Mouse (Mus musculus) gastrocnemius, adult 2 months (tissue): ENCODE results near the gene Btnl6. TPM values are rescaled to one million over a fixed set of nuclear protein-coding genes. Genes with fewer than 3 reads are reported as not detected.

ENCODE experiments used
- DNase-seq: peaks from one replicate; pipeline ENCODE4 v3.0.0; 2022
- H3K27ac ChIP-seq: fragments of 200-600 bp; 2 replicates; pipeline ENCODE4 v1.8.1; 2022; ENCODE audit warnings: mild to moderate bottlenecking
- H3K4me3 ChIP-seq: fragments of 200-600 bp; 2 replicates; pipeline ENCODE4 v1.8.1; 2022; ENCODE audit warnings: mild to moderate bottlenecking, moderate library complexity
- CTCF ChIP-seq: fragments of 200-600 bp; IDR thresholded peaks from 2 replicates; pipeline ENCODE4 v1.8.1; 2022; ENCODE audit warnings: antibody characterized with exemption, mild to moderate bottlenecking, moderate library complexity
- intact Hi-C: fragments of 180-260 bp; cut with DNase I; formaldehyde crosslinking; loops from one replicate; pipeline ENCODE4 v1.15.1; 2025
- long read RNA-seq, 2 experiments: library from polyadenylated mRNA; stranded (forward); transcript quantifications; one replicate each; pipeline ENCODE4 v2.0.0; 2021
- total RNA-seq, 2 experiments: library from RNA; stranded (reverse); gene quantifications; 2 replicates each; pipeline ENCODE4 v1.2.3; 2021

Btnl6 gene
- not detected for total RNA-seq
- long read RNA-seq, experiment 1: 0 reads
- long read RNA-seq, experiment 2: 0 reads

GRCm38 (mm10) chr17:34517252-34517651 lies at the start of gene Btnl6:
TSS of gene Btnl6 (minus strand) at chr17:34517352.
- H3K4me3 ChIP-seq: no peak within 1 kb of the TSS
- no peak for TF ChIP-seq CTCF
- DNase-seq: no peak
- H3K27ac ChIP-seq: no peak within 1 kb of the TSS
- intact Hi-C loops: no loop called here

DNA sequence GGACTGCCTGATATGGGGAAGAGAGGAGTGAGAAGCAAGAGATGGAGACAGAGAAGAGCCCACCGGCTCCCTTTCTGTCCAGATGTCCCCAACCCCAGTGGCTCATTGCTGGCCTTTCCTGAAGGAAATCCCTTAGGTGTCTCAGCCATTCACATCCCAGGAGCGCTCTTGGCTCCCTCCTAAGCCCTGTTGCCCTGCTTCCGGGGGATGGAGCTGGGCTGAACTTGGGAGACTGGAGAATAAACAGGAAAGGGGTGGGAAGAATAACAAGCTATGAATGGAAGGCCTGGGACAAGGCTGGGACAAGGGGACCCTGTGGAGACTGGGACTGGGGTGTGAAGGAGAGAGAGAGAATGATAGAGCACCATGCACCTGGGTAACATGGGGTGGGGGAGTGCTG lies 47.6 kb upstream of the Btnl6 start:
- Histone ChIP-seq H3K4me3 (peak overlapping the region; percentile 71), H3K27ac (peak overlapping the region; percentile 90)
- TF ChIP-seq CTCF: no peak
- peak; percentile 47 for DNase-seq
- intact Hi-C loops: no loop called here

DNA sequence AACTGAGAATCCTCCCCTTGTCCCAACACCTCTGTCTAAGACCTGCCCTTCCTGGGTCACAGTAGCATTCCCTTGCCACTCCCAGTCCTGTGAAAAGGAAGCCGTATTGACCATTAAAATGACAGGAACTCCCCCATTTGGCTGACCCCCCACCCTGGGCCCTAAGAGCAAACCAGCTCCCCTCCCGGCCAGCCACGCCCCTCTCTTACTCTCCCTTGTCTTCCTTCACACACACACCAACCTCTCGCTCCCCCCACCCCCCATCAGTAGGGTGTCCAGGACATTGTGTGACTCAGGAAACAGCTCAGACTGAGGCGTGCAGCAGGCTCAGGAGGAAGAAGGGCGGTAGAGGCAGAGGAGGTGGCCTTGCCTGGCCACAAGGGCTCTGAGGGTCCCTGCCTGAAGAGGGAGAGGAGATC lies 46.9 kb upstream of the Btnl6 start, which contains the start of gene Notch4:
Gene Notch4 (plus strand): TSS at position 266 of the 419 bp plus-strand sequence.
- 0 out of 2 replicates have a peak, but pooled peaks have one; percentile 3 for TF ChIP-seq CTCF
- intact Hi-C loops: no loop called here
- peak; percentile 51 for DNase-seq
- Histone ChIP-seq H3K27ac (peak within 1 kb of the TSS; percentile 90), H3K4me3 (peak within 1 kb of the TSS; percentile 71)

GRCm38 (mm10) chr17:34563354-34563753 lies 46.2 kb upstream of the Btnl6 start:
- no peak for DNase-seq
- TF ChIP-seq CTCF: no peak
- intact Hi-C loops: no loop called here
- H3K27ac ChIP-seq: peak overlapping the region; percentile 90
- H3K4me3 ChIP-seq: no peak overlapping the region

DNA sequence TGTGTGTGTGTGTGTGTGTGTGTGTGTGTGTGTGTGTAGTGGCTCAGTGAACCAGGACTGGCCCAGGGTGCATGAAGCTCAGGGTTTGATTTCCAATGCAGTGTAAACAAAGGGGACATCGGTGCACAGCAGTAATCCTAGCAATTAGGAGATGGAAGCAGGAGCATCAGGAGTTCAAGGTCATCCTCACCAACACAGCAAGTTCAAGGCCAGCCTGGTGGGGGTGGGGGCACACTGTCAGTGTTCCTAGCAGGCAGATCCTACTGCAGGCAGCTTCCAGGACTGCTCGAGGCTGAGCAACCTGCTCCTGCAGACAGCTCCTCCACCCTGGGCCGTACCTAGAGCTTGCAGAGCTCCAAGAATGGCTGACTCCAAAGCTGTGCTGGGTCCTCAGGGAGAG lies 45.4 kb upstream of the Btnl6 start:
- peak overlapping the region; percentile 90 for H3K27ac ChIP-seq
- intact Hi-C loops: no loop called here
- no peak for DNase-seq
- no peak for TF ChIP-seq CTCF
- H3K4me3 ChIP-seq: no peak overlapping the region

- DNase-seq: no peak
- no peak for TF ChIP-seq CTCF
- intact Hi-C loops: no loop called here
- 0 out of 2 replicates have a peak overlapping the region, but pooled peaks have one; percentile 13 for H3K4me3 ChIP-seq
- H3K27ac ChIP-seq: peak overlapping the region; percentile 43
Measured at GRCm38 (mm10) chr17:34561200-34561599, 44.0 kb upstream of the Btnl6 start.

- Histone ChIP-seq H3K27ac (no peak overlapping the region), H3K4me3 (no peak overlapping the region)
- intact Hi-C loops: no loop called here
- TF ChIP-seq CTCF: no peak
- no peak for DNase-seq
Measured at GRCm38 (mm10) chr17:34560438-34560837, 43.3 kb upstream of the Btnl6 start.

GRCm38 (mm10) chr17:34559895-34560294 lies 42.7 kb upstream of the Btnl6 start:
- no peak for DNase-seq
- Histone ChIP-seq H3K27ac (peak overlapping the region; percentile 12; the same call in 1 of the 2 replicates), H3K4me3 (no peak overlapping the region)
- intact Hi-C loops: loop anchor here (10.0 kb wide), 1 partner anchor 115 kb away; no protein-coding TSS in a partner anchor
- TF ChIP-seq CTCF: no peak

- Histone ChIP-seq H3K4me3 (no peak overlapping the region), H3K27ac (0 out of 2 replicates have a peak overlapping the region, but pooled peaks have one; percentile 28)
- intact Hi-C loops: loop anchor here (10.0 kb wide), 1 partner anchor 114 kb away; no protein-coding TSS in a partner anchor
- no peak for TF ChIP-seq CTCF
- no peak for DNase-seq
Measured at GRCm38 (mm10) chr17:34559116-34559515, 42.0 kb upstream of the Btnl6 start.

- Histone ChIP-seq H3K27ac (peak overlapping the region; percentile 35), H3K4me3 (no peak overlapping the region)
- no peak for TF ChIP-seq CTCF
- intact Hi-C loops: loop anchor here (10.0 kb wide), 1 partner anchor 113 kb away; no protein-coding TSS in a partner anchor
- no peak for DNase-seq
Measured at GRCm38 (mm10) chr17:34557411-34557810, 40.3 kb upstream of the Btnl6 start.

GRCm38 (mm10) chr17:34556406-34556805 lies 39.3 kb upstream of the Btnl6 start:
- no peak overlapping the region for H3K4me3 ChIP-seq
- TF ChIP-seq CTCF: no peak
- no peak overlapping the region for H3K27ac ChIP-seq
- intact Hi-C loops: loop anchor here (10.0 kb wide), 1 partner anchor 112 kb away; no protein-coding TSS in a partner anchor
- no peak for DNase-seq

DNA sequence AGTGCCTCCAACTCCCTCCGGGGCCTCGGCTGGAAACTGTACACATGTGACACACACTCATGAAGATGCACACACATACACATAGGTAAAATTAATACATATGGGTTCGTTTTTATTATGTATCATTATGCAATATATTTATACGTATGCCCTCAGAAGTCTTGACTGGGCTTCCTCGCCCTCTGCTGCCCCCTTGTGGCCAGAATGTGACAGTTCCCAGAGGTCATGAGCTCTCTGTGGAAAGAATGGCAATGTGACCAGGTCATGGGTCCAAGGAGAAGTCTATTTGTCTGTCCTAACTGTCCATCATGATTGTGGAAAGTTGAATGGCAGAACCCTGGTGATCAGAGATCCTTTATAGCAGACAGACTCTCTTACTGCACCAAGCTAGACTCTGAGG lies 38.3 kb upstream of the Btnl6 start:
- DNase-seq: peak; percentile 80
- intact Hi-C loops: loop anchor here (10.0 kb wide), 1 partner anchor 111 kb away; no protein-coding TSS in a partner anchor
- TF ChIP-seq CTCF: peak; percentile 94
- Histone ChIP-seq H3K27ac (no peak overlapping the region), H3K4me3 (no peak overlapping the region)

- no peak for TF ChIP-seq CTCF
- H3K27ac ChIP-seq: no peak overlapping the region
- DNase-seq: no peak
- intact Hi-C loops: loop anchor here (10.0 kb wide), 1 partner anchor 105 kb away; no protein-coding TSS in a partner anchor
- no peak overlapping the region for H3K4me3 ChIP-seq
Measured at GRCm38 (mm10) chr17:34549843-34550242, 32.7 kb upstream of the Btnl6 start.

- no peak overlapping the region for H3K27ac ChIP-seq
- no peak overlapping the region for H3K4me3 ChIP-seq
- TF ChIP-seq CTCF: no peak
- intact Hi-C loops: no loop called here
- DNase-seq: no peak
Measured at GRCm38 (mm10) chr17:34549156-34549555, 32.0 kb upstream of the Btnl6 start.
